Mouse (Mus musculus) embryonic facial prominence, embryonic 13.5 days (tissue): Measurements from ENCODE around the gene Rpl29. TPM values are rescaled to one million over a fixed set of nuclear protein-coding genes. Genes with fewer than 3 reads are reported as not detected.

Experiments used
- ATAC-seq: fragments of 200-750 bp; cut with Nextera tagmentation; 2 replicates; pipeline ENCODE4 v1.8.0; 2017; ENCODE audit warnings: low read depth; ENCODE audit not compliant: insufficient number of reproducible peaks, insufficient read depth, low FRiP score, low TSS enrichment
- H3K27ac ChIP-seq: fragments of 300-500 bp; sonication (generic); 2 replicates; pipeline ENCODE4 v1.5.1; 2015; ENCODE audit warnings: moderate library complexity, mild to moderate bottlenecking, inconsistent platforms
- H3K27me3 ChIP-seq: fragments of 300-500 bp; sonication (generic); 2 replicates; pipeline ENCODE4 v1.6.1; 2015; ENCODE audit warnings: mild to moderate bottlenecking, inconsistent platforms
- H3K36me3 ChIP-seq: fragments of 300-500 bp; sonication (generic); 2 replicates; pipeline ENCODE4 v1.6.1; 2015; ENCODE audit warnings: mild to moderate bottlenecking, inconsistent platforms
- H3K4me1 ChIP-seq: fragments of 300-500 bp; sonication (generic); 2 replicates; pipeline ENCODE4 v1.6.1; 2015; ENCODE audit warnings: inconsistent platforms
- H3K4me2 ChIP-seq: fragments of 300-500 bp; sonication (generic); 2 replicates; pipeline ENCODE4 v1.6.1; 2015; ENCODE audit warnings: moderate library complexity, mild to moderate bottlenecking, inconsistent platforms
- H3K4me3 ChIP-seq: fragments of 300-500 bp; sonication (generic); 2 replicates; pipeline ENCODE4 v1.5.1; 2015; ENCODE audit warnings: mild to moderate bottlenecking, inconsistent platforms
- H3K9ac ChIP-seq: fragments of 300-500 bp; sonication (generic); 2 replicates; pipeline ENCODE4 v1.6.1; 2015; ENCODE audit warnings: mild to moderate bottlenecking, inconsistent platforms
- H3K9me3 ChIP-seq: fragments of 300-500 bp; sonication (generic); 2 replicates; pipeline ENCODE4 v1.6.1; 2016; ENCODE audit warnings: inconsistent platforms
- WGBS: fragments of 180-500 bp; shearing (Covaris S2); methylation state at CpG from one replicate; pipeline ENCODE4 v1.1.7; 2015; ENCODE audit warnings: mixed read lengths; 5-methylcytosine and 5-hydroxymethylcytosine counted together
- polyA plus RNA-seq: library from polyadenylated mRNA; unstranded; fragments of >200 nt; fragmentation: Nextera tagmentation; extraction: Ambion mirVana; gene quantifications from 2 replicates; pipeline ENCODE4 v1.2.1, GENCODE M21; 2015

The Rpl29 gene
- polyA plus RNA-seq, 1 experiment from 2014 or later = 1,083 TPM

DNA sequence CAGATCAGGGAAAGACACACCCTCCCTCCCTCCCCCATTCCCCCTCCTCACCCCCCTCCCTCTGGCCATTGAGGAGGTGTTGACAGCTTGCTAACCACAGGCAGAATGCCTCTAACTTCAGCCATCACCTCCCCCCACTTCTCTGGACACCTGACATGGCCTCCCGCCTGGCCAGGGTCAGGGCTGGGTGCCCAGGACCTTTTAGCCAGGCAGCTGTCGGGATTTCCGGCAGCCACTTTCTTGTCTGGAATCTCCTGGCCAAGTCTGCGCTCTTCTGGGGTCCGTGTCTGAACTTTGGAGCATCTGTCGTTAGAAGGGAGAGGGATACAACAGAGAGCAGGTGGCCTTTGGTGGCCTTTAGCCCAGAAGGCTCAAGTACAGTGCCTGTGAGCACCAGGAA lies 24.0 kb upstream of the Rpl29 start:
- no peaks in the 10 kb centered on the region for H3K27me3 ChIP-seq
- H3K36me3 ChIP-seq = no peaks in the 10 kb centered on the region
- H3K27ac ChIP-seq = no peak overlapping the region
- H3K9ac ChIP-seq = no peak overlapping the region
- no peak overlapping the region for H3K4me3 ChIP-seq
- ATAC-seq = no peak
- H3K4me1 ChIP-seq = peaks cover 34% of the 10 kb centered on the region
- 36% methylated on average over 6 of the region's 6 CpGs for WGBS
- no peak overlapping the region for H3K4me2 ChIP-seq
- H3K9me3 ChIP-seq = no peaks in the 10 kb centered on the region

DNA sequence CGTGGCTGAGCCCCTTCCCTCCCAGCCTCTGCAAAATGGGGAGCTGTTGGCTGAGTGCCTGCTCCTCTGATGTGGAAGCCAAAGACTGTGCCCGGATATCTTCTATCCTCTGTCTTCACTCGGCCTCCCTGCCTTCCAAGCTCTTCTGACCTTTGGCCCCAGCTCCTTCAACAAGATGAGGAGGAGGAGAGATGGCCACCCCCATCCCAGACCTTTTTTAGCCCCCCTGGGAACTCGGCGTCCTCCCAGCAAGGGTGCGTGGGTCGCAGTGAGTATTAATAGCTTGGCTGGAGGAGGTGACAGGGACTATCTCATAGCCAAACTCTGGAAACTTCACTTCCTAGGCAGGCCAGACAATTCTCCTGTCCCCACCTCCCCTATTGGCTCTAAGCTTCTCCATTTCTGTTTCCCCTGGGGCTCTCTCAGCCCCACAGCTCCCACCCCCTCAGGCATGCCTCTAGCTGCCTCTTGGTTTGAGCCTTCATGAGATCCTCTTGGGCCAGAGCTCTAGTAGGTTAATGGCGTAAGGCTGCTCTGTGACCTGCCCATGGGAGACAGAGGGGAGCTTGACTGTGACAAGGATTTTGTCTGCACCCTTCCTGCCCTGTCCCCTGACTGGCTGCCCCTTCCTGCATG lies 22.7 kb upstream of the Rpl29 start:
- H3K4me2 ChIP-seq = no peak overlapping the region
- ATAC-seq = no peak
- no peak overlapping the region for H3K9ac ChIP-seq
- peaks cover 29% of the 10 kb centered on the region for H3K4me1 ChIP-seq
- no peaks in the 10 kb centered on the region for H3K27me3 ChIP-seq
- no peaks in the 10 kb centered on the region for H3K9me3 ChIP-seq
- no peaks in the 10 kb centered on the region for H3K36me3 ChIP-seq
- H3K27ac ChIP-seq = peak overlapping the region; percentile 34; the same call in 1 of the 2 replicates
- 56% methylated on average over 8 of the region's 8 CpGs for WGBS
- H3K4me3 ChIP-seq = no peak overlapping the region

DNA sequence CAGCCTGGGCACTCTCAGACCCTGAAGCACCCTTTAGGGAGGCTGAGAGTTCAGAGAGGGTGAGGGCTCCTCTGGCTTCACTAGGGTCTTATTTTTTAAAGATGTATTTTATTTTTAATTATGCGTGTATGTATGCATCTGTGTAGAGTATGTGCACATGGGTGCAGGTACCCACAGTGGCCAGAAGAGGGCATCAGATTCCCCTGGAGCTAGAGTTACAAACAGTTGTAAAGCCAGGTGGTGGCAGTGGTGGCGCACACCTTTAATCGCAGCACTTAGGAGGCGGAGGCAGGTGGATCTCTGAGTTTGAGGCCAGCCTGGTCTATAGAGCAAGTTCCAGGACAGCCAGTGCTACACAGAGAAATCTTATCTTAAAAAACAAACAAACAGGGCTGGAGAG lies 20.2 kb upstream of the Rpl29 start:
- H3K9ac ChIP-seq = no peak overlapping the region
- ATAC-seq = no peak
- H3K4me2 ChIP-seq = no peak overlapping the region
- no peaks in the 10 kb centered on the region for H3K27me3 ChIP-seq
- H3K27ac ChIP-seq = no peak overlapping the region
- no peak overlapping the region for H3K4me3 ChIP-seq
- 97% methylated on average over 4 of the region's 4 CpGs for WGBS
- H3K4me1 ChIP-seq = peaks cover 28% of the 10 kb centered on the region
- H3K9me3 ChIP-seq = no peaks in the 10 kb centered on the region
- H3K36me3 ChIP-seq = no peaks in the 10 kb centered on the region

DNA sequence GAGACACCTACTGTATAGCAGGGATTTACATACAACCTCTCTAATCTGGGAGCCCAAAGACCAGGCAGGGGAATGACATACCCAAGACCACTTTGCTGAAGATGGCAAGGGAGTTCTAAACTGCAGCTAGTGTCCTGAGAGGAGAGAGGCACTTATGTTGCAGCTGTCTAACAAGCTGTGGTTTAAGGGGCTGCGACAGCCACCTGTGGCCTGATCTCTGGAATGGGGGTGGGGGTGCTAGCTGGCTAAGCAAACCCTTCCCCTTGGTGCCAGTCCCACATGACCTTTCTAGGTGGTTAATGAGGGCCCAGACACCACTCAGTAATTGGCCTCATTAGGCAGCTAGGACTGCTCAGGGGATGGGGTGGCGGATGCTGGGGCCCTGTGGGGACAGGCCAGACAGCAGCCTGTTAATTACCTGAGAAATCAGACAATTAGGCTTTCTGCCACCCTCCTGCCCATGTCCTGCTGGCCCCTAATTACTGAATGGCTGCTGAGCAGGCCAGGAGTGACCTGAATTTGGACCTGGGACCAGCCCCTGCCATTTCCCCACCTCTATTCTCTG lies 19.1 kb upstream of the Rpl29 start:
- H3K27ac ChIP-seq = no peak overlapping the region
- WGBS = 76% methylated on average over 2 of the region's 2 CpGs

DNA sequence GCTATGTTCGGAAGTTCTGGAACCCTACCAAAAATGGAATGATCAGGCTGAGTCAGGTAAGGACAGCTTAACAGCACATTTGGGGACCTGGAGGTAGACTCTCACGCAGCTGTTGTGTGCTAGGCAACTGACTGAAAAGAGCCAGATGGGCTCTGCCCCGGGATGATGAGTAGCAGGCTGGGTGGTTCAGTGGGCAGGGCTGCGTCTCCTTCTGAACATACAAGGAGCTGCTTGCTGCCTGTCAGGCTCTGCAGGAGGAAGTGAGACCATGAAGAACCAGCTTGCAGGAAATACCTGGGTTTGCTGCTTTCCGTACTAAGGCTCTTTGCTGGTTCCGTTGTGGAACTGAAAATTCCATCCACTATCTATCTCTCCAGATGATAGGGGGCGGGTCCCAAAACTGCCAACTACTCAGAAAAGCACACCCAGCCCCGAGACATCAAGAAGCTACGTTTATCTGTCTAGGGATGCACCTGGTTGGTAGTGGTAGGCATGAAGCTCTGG lies 18.1 kb upstream of the Rpl29 start:
- Histone ChIP-seq H3K9me3 (no peaks in the 10 kb centered on the region), H3K36me3 (no peaks in the 10 kb centered on the region), H3K27ac (no peak overlapping the region), H3K27me3 (no peaks in the 10 kb centered on the region), H3K4me1 (peaks cover 21% of the 10 kb centered on the region), H3K4me2 (no peak overlapping the region), H3K4me3 (no peak overlapping the region), H3K9ac (no peak overlapping the region)
- no peak for ATAC-seq
- 72% methylated on average over 9 of the region's 9 CpGs for WGBS

More for the DNA sequence above, 19.1 kb upstream of the Rpl29 start:
- Histone ChIP-seq H3K27me3 (no peaks in the 10 kb centered on the region), H3K9me3 (no peaks in the 10 kb centered on the region), H3K9ac (no peak overlapping the region), H3K4me3 (no peak overlapping the region), H3K4me2 (no peak overlapping the region), H3K36me3 (no peaks in the 10 kb centered on the region), H3K4me1 (peaks cover 26% of the 10 kb centered on the region)
- no peak for ATAC-seq

DNA sequence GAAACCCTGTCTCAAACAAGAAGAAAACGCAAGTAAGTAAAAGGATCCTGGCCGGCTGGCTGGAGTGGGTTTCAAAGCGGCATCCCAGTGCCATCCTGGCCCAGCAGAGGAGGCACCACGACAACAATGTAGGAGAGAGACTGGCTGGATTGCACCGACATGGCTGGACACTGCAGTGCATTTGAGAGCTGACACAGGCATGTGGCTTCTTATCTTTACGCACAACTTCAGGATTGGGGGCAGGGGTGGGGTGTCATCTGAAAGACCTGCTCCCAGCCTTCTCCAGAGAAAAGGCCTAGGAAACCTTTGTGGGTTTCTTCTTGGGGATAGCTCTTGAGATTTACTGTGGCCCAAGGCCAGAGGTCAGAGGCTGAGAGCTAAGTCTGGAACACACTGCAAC lies 17.5 kb upstream of the Rpl29 start:
- peaks cover 15% of the 10 kb centered on the region for H3K4me1 ChIP-seq
- no peaks in the 10 kb centered on the region for H3K27me3 ChIP-seq
- H3K9me3 ChIP-seq = no peaks in the 10 kb centered on the region
- H3K4me3 ChIP-seq = no peak overlapping the region
- H3K4me2 ChIP-seq = no peak overlapping the region
- 74% methylated on average over 6 of the region's 6 CpGs for WGBS
- no peak overlapping the region for H3K27ac ChIP-seq
- 0 out of 2 replicates have a peak overlapping the region, but pooled peaks have one; percentile 27 for H3K9ac ChIP-seq
- ATAC-seq = no peak
- no peaks in the 10 kb centered on the region for H3K36me3 ChIP-seq

DNA sequence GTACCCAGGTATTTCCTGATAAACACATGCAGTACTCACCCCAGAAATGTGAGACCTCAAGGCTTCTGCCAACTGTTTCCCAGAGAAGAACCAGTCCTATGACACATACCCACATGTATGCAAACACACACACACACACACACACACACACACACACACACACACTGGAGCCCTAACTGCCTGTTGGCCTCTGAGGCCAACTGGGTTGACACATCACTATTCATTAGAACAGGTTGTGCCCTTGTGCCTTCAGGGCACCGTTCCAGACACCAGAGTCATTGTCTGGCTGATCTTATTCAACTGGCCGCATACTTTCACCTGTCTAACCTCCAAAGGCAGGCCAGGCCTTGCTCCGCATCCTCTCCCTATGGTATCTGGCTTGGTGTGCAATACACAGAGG lies 17.0 kb upstream of the Rpl29 start:
- no peaks in the 10 kb centered on the region for H3K36me3 ChIP-seq
- no peaks in the 10 kb centered on the region for H3K9me3 ChIP-seq
- H3K9ac ChIP-seq = 0 out of 2 replicates have a peak overlapping the region, but pooled peaks have one; percentile 27
- 62% methylated on average over 3 of the region's 3 CpGs for WGBS
- H3K27ac ChIP-seq = no peak overlapping the region
- ATAC-seq = no peak
- H3K4me3 ChIP-seq = no peak overlapping the region
- H3K4me2 ChIP-seq = no peak overlapping the region
- H3K4me1 ChIP-seq = peaks cover 18% of the 10 kb centered on the region
- H3K27me3 ChIP-seq = no peaks in the 10 kb centered on the region

DNA sequence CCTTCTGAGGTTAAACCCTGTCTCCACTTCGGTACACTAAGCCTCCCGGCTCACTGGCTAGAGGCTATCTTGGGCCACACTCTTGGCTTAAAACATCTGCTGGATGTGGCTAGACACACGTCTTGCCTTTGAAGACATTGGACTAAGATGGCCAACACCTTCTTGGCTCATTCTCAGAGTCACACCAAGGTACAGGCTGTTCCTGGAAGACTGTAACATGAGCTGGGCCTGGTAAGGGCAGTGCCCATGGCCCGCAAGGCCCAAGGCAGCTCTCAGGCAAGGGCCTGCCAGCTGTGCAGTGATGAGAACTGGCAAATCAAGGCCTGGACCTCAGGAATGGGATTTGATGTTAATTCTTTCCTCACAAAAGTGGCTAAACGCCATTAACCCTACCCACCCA lies 15.6 kb upstream of the Rpl29 start:
- ATAC-seq = no peak
- Histone ChIP-seq H3K27me3 (no peaks in the 10 kb centered on the region), H3K4me3 (no peak overlapping the region), H3K27ac (no peak overlapping the region), H3K36me3 (no peaks in the 10 kb centered on the region), H3K9ac (no peak overlapping the region), H3K4me1 (peaks cover 32% of the 10 kb centered on the region), H3K9me3 (no peaks in the 10 kb centered on the region), H3K4me2 (no peak overlapping the region)
- WGBS = 84% methylated on average over 5 of the region's 5 CpGs

DNA sequence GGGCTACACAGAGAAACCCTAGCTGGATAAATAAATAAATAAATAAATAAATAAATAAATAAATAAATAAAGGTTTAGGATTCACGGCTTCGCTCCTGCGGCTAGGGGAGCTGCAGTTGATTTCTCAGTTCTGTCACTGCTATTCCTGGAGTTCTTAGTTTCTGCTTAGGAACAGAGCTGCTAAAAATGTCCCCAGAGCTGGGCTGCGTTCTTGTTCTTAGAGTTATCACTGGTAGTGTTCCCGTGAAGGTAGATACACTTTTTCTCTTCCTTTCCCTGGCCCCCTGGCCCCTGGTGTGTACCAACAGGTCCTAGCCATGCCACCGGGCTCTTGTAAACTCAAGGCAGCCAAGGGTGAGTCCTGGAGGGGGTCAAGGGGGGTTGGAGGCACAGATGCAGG lies 12.4 kb upstream of the Rpl29 start:
- H3K27me3 ChIP-seq = no peaks in the 10 kb centered on the region
- H3K4me2 ChIP-seq = no peak overlapping the region
- peaks cover 55% of the 10 kb centered on the region for H3K4me1 ChIP-seq
- H3K4me3 ChIP-seq = no peak overlapping the region
- H3K36me3 ChIP-seq = no peaks in the 10 kb centered on the region
- WGBS = 86% methylated on average over 6 of the region's 6 CpGs
- no peak overlapping the region for H3K27ac ChIP-seq
- H3K9ac ChIP-seq = no peak overlapping the region
- H3K9me3 ChIP-seq = no peaks in the 10 kb centered on the region
- ATAC-seq = no peak

DNA sequence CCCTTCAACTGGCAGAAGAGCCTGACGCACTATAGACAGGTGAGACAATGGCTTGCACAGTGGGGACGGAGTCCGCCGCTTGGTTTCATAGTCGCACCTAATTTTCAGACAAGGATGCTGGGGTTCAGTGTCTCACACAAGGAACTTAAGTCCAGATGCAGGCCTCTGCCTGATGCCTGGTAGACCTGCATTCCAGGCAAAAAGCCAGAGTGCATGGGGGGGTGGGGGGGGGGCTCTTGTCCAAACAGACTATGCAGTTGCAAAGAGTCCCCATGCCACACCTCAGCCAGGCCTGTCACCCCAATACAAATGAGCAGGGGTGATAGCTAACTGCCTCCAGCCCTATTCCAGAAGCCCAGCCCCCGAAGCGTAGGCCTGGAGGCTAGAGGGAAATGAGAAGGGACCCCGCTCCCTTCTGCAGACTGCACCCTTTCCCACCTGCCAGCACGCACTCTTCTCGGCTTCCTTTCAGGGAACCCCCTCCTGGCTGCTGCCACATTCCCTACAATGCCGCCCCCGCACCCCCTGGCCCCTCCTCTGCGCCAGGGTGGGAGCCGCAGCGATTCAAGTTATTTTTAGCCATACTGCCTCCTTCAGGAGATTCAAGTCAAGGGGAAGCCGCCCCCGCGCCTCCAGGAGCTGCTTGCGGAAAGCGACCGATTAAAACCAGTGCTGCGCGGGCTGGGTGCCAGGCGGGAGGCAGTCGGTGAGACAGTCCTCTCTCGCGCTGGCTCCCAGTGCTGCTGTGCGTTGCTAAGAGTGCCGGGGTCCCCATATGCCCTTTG lies 11.2 kb upstream of the Rpl29 start:
- no peaks in the 10 kb centered on the region for H3K27me3 ChIP-seq
- peak; percentile 69 for ATAC-seq
- no peaks in the 10 kb centered on the region for H3K36me3 ChIP-seq
- peak overlapping the region; percentile 62 for H3K4me2 ChIP-seq
- H3K4me1 ChIP-seq = peaks cover 52% of the 10 kb centered on the region
- H3K9me3 ChIP-seq = no peaks in the 10 kb centered on the region
- peak overlapping the region; percentile 32 for H3K4me3 ChIP-seq
- H3K27ac ChIP-seq = peak overlapping the region; percentile 87
- peak overlapping the region; percentile 62 for H3K9ac ChIP-seq
- 11% methylated on average over 29 of the region's 29 CpGs for WGBS

DNA sequence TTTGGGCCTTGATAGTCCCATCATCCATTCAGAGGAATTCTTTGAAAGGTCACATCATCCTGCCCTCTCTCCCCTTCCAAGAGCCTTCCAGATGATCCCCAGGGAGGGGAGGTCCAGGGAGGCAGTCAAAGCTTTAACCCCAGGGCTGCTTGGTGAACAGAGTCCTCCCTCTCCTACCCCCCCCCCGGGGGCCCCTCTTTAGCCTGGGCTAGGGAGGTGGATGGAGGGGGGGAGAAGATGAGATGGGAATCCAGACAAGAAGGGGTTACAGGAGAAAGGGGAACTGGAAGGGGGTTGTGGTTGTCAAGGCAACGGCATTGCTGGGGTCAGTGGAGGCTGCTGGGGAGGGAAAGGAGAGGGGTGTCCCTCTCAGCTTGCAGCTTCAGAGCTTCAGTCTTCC lies 8.6 kb upstream of the Rpl29 start:
- Histone ChIP-seq H3K27ac (peak overlapping the region; percentile 83), H3K4me3 (peak overlapping the region; percentile 12; the same call in 1 of the 2 replicates), H3K4me1 (peaks cover 52% of the 10 kb centered on the region), H3K9ac (peak overlapping the region; percentile 54; the same call in 1 of the 2 replicates), H3K27me3 (no peaks in the 10 kb centered on the region), H3K9me3 (no peaks in the 10 kb centered on the region), H3K36me3 (no peaks in the 10 kb centered on the region), H3K4me2 (peak overlapping the region; percentile 50)
- WGBS = 0% methylated on average over 2 of the region's 2 CpGs
- no peak for ATAC-seq
